Mouse (Mus musculus) ES-Bruce4 (cell line): ENCODE measurements around the gene Slc16a11.

Source experiments
- CTCF ChIP-seq: IDR thresholded peaks from one replicate; pipeline ENCODE4 v1.8.1; 2011; ENCODE audit warnings: low read depth, low read length
- EP300 ChIP-seq: IDR thresholded peaks from 2 replicates; pipeline ENCODE4 v1.6.1; 2011; ENCODE audit warnings: low read depth, low read length; ENCODE audit not compliant: insufficient read depth
- POLR2A ChIP-seq: IDR thresholded peaks from one replicate; pipeline ENCODE4 v1.8.1; 2011; ENCODE audit warnings: low read length; ENCODE audit not compliant: insufficient read depth

DNA sequence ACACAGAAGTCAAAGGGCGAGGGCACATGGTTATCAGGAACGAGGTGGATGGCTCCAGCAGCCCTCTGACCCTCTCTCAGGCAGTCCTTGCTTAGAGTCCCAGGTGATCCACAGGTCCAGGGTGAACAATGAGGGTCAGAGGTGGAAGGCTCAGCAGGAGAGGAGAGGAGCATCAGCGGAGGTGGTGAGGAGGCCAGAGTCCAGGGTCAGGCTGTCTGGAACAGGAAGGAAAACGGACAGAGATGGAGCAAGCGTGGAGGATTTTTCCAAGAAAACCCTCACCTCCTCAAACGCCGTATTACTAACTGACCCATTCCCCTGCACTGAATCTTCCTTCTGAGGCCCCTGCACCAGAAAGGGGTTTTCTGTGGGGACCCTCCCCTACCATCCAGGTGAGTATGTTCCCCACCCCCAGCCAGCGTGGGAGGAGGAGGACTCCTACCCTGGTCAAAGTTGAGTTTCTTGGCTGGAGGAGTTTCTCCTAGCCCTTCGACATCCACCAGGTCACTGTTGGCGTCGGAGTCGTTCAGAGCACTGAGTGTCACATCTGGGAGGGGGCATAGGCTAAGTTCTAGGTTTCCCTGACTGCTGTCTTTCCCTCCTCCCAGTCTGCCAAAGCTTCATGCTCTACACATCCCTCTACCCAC lies 22.8 kb downstream of the Slc16a11 start:
- TF ChIP-seq POLR2A (no peak), CTCF (no peak), EP300 (no peak)
